Mouse (Mus musculus) heart, postnatal 0 days (tissue): Measurements from ENCODE around the gene Ankk1.

Experiments used
- CTCF ChIP-seq: IDR thresholded peaks from 2 replicates; pipeline ENCODE4 v1.5.1; 2016; ENCODE audit warnings: antibody characterized with exemption, control low read depth, low read depth
- EP300 ChIP-seq: IDR thresholded peaks from 2 replicates; pipeline ENCODE4 v1.6.1; 2016; ENCODE audit warnings: antibody characterized with exemption, low read depth

DNA sequence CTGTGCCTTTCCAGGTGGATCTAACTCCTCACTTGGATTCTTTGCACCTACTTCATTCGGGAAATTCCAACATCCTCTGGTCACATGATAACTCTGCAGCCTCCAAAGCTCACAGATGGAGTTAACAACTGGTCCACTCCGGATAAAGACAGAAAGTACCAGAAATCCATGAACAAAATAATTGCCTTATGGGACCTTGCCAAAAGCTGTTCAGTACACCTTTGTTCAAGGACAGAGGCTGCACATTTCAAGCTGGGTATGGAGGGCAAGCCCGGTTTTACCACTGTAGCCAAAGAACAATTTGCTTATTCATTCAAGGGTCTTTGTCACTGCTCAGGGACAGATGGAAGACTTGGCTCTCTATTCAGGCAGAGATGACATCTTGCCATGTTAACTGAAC, 15.8 kb upstream of the Ankk1 start:
- TF ChIP-seq CTCF (no peak), EP300 (no peak)
